Mouse (Mus musculus) inflammation-experienced regulatory T-cells, adult 16 weeks (primary cell): Measurements from ENCODE around the gene Krtap17-1. TPM values are rescaled to one million over a fixed set of nuclear protein-coding genes. Genes with fewer than 3 reads are reported as not detected.

Experiments used
- polyA plus RNA-seq: library from polyadenylated mRNA; unstranded; fragments of 100-300 nt; shearing (Covaris generic); gene quantifications from one replicate; pipeline ENCODE4 v1.2.1, GENCODE M21; 2017

Krtap17-1 gene
- not detected for polyA plus RNA-seq

GRCm38 (mm10) chr11:99993620-99994383 is at the start of gene Krtap17-1:
Krtap17-1 (minus strand) TSS chr11:99993994.

GRCm38 (mm10) chr11:100041454-100041853 is 47.7 kb upstream of the Krtap17-1 start, which contains the start of gene Krt34:
Krt34 (minus strand) TSS chr11:100041554.

DNA sequence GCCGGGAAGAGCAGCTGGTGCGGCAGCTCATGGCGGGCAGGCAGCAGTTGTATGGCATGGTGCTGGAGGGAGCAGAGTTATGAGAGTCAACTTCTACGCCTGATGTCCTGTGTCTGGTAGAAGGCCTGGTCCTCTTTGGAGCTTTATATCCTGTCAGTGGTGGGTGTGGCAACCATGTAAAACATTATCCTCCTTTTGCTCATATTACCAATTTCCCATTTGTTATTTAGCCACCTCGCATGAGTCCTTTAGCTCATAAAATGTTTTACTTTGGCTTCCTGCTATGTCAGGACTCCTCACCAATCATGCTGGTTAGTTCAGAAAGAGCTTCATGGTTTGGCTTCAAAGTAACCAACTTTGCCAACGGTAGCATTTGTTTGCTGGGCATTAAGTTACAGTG is 36.0 kb upstream of the Krtap17-1 start, which contains the start of gene Krt33b:
Gene Krt33b (minus strand): TSS at position 101 of the 400 bp plus-strand sequence.

DNA sequence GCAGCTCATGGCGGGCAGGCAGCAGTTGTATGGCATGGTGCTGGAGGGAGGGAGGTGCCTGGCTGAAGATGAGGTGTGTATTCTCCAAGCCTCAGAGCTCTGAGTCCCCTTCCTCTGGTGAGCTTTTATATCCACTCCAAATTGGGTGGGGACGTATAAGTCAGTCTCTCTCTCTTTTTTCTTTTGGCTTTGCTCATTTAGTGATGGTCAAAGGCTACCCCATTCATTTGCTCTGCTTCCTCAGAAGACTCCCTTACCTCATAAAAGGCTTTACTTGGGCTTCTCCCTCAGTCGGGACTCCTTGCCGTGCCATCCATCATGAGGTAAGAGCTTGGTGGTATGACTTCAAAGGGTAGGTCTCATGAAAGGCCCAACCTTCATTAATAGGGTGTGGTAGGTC is 22.3 kb upstream of the Krtap17-1 start, which contains the start of gene Krt33a:
Gene Krt33a (minus strand): TSS at position 101 of the 400 bp plus-strand sequence.

DNA sequence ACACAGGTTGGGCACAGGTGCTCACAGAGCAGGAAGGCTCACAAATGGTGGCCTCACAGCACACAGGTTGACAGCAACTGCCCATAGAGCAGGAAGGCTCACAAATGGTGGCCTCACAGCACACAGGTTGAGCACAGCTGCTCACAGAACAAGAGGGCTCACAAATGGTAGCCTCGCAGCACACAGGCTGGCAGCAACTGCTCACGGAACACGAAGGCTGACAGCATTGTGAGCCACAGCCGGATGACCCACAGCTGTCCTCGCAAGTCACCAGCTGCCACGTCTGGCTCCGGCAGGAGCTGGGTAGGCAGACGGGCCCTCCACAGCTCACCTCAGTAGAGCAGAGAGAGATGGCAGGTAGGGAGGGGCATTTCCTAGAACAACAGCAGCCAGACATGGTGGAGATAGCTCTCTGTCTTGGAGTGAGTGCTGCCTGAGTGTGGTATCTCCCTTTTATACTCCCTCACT is 7.6 kb downstream of the Krtap17-1 start, which contains the start of gene Krtap16-1:
Gene Krtap16-1 (minus strand): TSS at position 418 of the 468 bp plus-strand sequence.

GRCm38 (mm10) chr11:99978953-99979352 is 14.8 kb downstream of the Krtap17-1 start, which contains the start of gene Krtap29-1:
Krtap29-1 (minus strand) TSS chr11:99979053.

GRCm38 (mm10) chr11:99948175-99948574 is 45.6 kb downstream of the Krtap17-1 start, which contains the start of gene Krtap9-5:
Krtap9-5 (plus strand) TSS chr11:99948475.

Other genes with a start within 250 kb of the Krtap17-1 start
- gene Gm11595, start 221.1 kb downstream of the Krtap17-1 start, polyA plus RNA-seq: not detected
- gene Krtap4-8, start 213.3 kb downstream of the Krtap17-1 start, polyA plus RNA-seq: not detected
- gene Krtap4-9, start 208.8 kb downstream of the Krtap17-1 start, polyA plus RNA-seq: not detected
- gene Gm11596, start 200.5 kb downstream of the Krtap17-1 start, polyA plus RNA-seq: not detected
- not detected for gene Gm11569, start 195.1 kb downstream of the Krtap17-1 start, polyA plus RNA-seq
- not detected for gene Gm11554, start 189.5 kb downstream of the Krtap17-1 start, polyA plus RNA-seq
- not detected for gene Krtap4-13, start 184.1 kb downstream of the Krtap17-1 start, polyA plus RNA-seq
- gene Gm11564, start 178.3 kb downstream of the Krtap17-1 start, polyA plus RNA-seq: not detected
- gene 2300003K06Rik, start 155.9 kb downstream of the Krtap17-1 start, polyA plus RNA-seq: not detected
- gene Krtap4-16, start 142.4 kb downstream of the Krtap17-1 start, polyA plus RNA-seq: not detected
- gene Gm11568, start 136.1 kb downstream of the Krtap17-1 start, polyA plus RNA-seq: not detected
- not detected for gene Gm11559, start 129.5 kb downstream of the Krtap17-1 start, polyA plus RNA-seq
- gene Krtap9-1, start 120.6 kb downstream of the Krtap17-1 start, polyA plus RNA-seq: not detected
- gene Gm11567, start 114.8 kb downstream of the Krtap17-1 start, polyA plus RNA-seq: not detected
- not detected for gene Krtap31-1, start 86.1 kb downstream of the Krtap17-1 start, polyA plus RNA-seq
- not detected for gene Gm11565, start 79.2 kb downstream of the Krtap17-1 start, polyA plus RNA-seq
- gene Krtap31-2, start 57.7 kb downstream of the Krtap17-1 start, polyA plus RNA-seq: not detected
- not detected for gene Krtap9-5, start 45.5 kb downstream of the Krtap17-1 start, polyA plus RNA-seq
- gene Krtap29-1, start 14.9 kb downstream of the Krtap17-1 start, polyA plus RNA-seq: not detected
- gene Krtap16-1, start 7.4 kb downstream of the Krtap17-1 start, polyA plus RNA-seq: not detected
- gene Krt33a, start 22.2 kb upstream of the Krtap17-1 start, polyA plus RNA-seq: not detected
- not detected for gene Krt33b, start 35.9 kb upstream of the Krtap17-1 start, polyA plus RNA-seq
- gene Krt34, start 47.6 kb upstream of the Krtap17-1 start, polyA plus RNA-seq: not detected
- not detected for gene Krt31, start 56.6 kb upstream of the Krtap17-1 start, polyA plus RNA-seq
- not detected for gene Krt32, start 94.2 kb upstream of the Krtap17-1 start, polyA plus RNA-seq
- not detected for gene Krt35, start 102.2 kb upstream of the Krtap17-1 start, polyA plus RNA-seq
- gene Krt36, start 111.6 kb upstream of the Krtap17-1 start, polyA plus RNA-seq: not detected
- not detected for gene Krt13, start 127.6 kb upstream of the Krtap17-1 start, polyA plus RNA-seq
- not detected for gene Krt15, start 141.9 kb upstream of the Krtap17-1 start, polyA plus RNA-seq
- gene Krt19, start 154.7 kb upstream of the Krtap17-1 start, polyA plus RNA-seq: not detected
- not detected for gene Krt9, start 199.3 kb upstream of the Krtap17-1 start, polyA plus RNA-seq
- not detected for gene Krt14, start 213.6 kb upstream of the Krtap17-1 start, polyA plus RNA-seq